Mouse (Mus musculus) CH12.LX (cell line): Measurements from ENCODE around the gene Vstm2l. TPM values are rescaled to one million over a fixed set of nuclear protein-coding genes. Genes with fewer than 3 reads are reported as not detected.

ENCODE experiments used
- DNase-seq: peaks from one replicate; pipeline ENCODE4 v3.0.0-alpha.2; 2013; ENCODE audit errors: extremely low read depth
- H3K27ac ChIP-seq: 2 replicates; pipeline ENCODE4 v1.5.1; 2012; ENCODE audit warnings: low read depth, mild to moderate bottlenecking, control low read depth, moderate library complexity; ENCODE audit not compliant: insufficient read depth
- H3K27me3 ChIP-seq: replicated peaks from 2 replicates; pipeline ENCODE3; 2012; ENCODE audit warnings: inconsistent platforms
- H3K36me3 ChIP-seq, 2 experiments: replicated peaks in 1 of 2; 2 replicates each; pipeline versions ENCODE3 to v1.6.1; 2012; ENCODE audit warnings: inconsistent platforms in 1 of 2, low read length in 1 of 2, mild to moderate bottlenecking in 1 of 2, mixed read lengths in 1 of 2, moderate library complexity in 1 of 2; ENCODE audit not compliant: control insufficient read depth in 1 of 2, insufficient read depth in 1 of 2
- H3K4me1 ChIP-seq, 2 experiments: 2 replicates each; pipeline ENCODE4 v1.6.1; 2012; ENCODE audit warnings: inconsistent platforms in 1 of 2, moderate library complexity in 1 of 2; ENCODE audit not compliant: insufficient read depth in 2 of 2, control insufficient read depth in 1 of 2
- H3K4me2 ChIP-seq: 2 replicates; pipeline ENCODE4 v1.6.1; 2012; ENCODE audit warnings: low read depth, mild to moderate bottlenecking, control low read depth; ENCODE audit not compliant: poor library complexity, insufficient read depth, severe bottlenecking
- H3K4me3 ChIP-seq, 3 experiments: fragments of 150-350 bp in 1 of 3; sonication (generic) in 1 of 3; replicated peaks in 1 of 3; 2 replicates each; pipeline versions ENCODE3 to v1.5.1; 2011 to 2012; ENCODE audit warnings: low read depth in 2 of 3, low read length in 2 of 3, mild to moderate bottlenecking in 2 of 3, moderate library complexity in 2 of 3, control low read depth in 1 of 3, improper control_type of control experiment in 1 of 3, inconsistent platforms in 1 of 3, mixed read lengths in 1 of 3; ENCODE audit not compliant: poor library complexity in 1 of 3
- H3K79me2 ChIP-seq: replicated peaks from 2 replicates; pipeline ENCODE4 v1.6.1; 2012; ENCODE audit warnings: mild to moderate bottlenecking, moderate library complexity; ENCODE audit not compliant: control insufficient read depth, poor library complexity, insufficient read depth, severe bottlenecking; ENCODE audit errors: extremely low read depth
- H3K9ac ChIP-seq: 2 replicates; pipeline ENCODE4 v1.6.1; 2012; ENCODE audit warnings: low read depth, mild to moderate bottlenecking, control low read depth, moderate library complexity; ENCODE audit not compliant: insufficient read depth
- H3K9me3 ChIP-seq: replicated peaks from 2 replicates; pipeline ENCODE3; 2012; ENCODE audit warnings: low read length, inconsistent platforms, mixed read lengths
- BHLHE40 ChIP-seq: IDR thresholded peaks from 2 replicates; pipeline ENCODE4 v1.6.1; 2011; ENCODE audit warnings: mild to moderate bottlenecking, low read depth, low read length, improper control_type of control experiment
- E2F4 ChIP-seq: IDR thresholded peaks from 2 replicates; pipeline ENCODE4 v1.6.1; 2011; ENCODE audit warnings: low read depth, low read length, improper control_type of control experiment; ENCODE audit not compliant: insufficient replicate concordance
- ELF1 ChIP-seq: IDR thresholded peaks from 2 replicates; pipeline ENCODE4 v1.6.1; 2014; ENCODE audit warnings: low read depth, mild to moderate bottlenecking, inconsistent platforms, low read length, improper control_type of control experiment
- ETS1 ChIP-seq: conservative IDR thresholded peaks from 2 replicates; pipeline ENCODE4 v1.6.1; 2012; ENCODE audit warnings: low read depth, mild to moderate bottlenecking, inconsistent platforms, low read length, improper control_type of control experiment, moderate library complexity
- GABPA ChIP-seq: IDR thresholded peaks from 2 replicates; pipeline ENCODE4 v1.6.1; 2012; ENCODE audit warnings: low read depth, low read length, improper control_type of control experiment, inconsistent platforms; ENCODE audit not compliant: insufficient replicate concordance
- HCFC1 ChIP-seq: IDR thresholded peaks from 2 replicates; pipeline ENCODE4 v1.6.1; 2012; ENCODE audit warnings: low read depth, mild to moderate bottlenecking, inconsistent platforms, low read length, improper control_type of control experiment
- IRF4 ChIP-seq: IDR thresholded peaks from 2 replicates; pipeline ENCODE4 v1.6.1; 2014; ENCODE audit warnings: low read depth, mild to moderate bottlenecking, inconsistent platforms, low read length, improper control_type of control experiment
- JUN ChIP-seq: IDR thresholded peaks from 2 replicates; pipeline ENCODE4 v1.6.1; 2011; ENCODE audit warnings: low read depth, mild to moderate bottlenecking, low read length, improper control_type of control experiment, moderate library complexity; ENCODE audit not compliant: insufficient read depth
- MAFK ChIP-seq: IDR thresholded peaks from 2 replicates; pipeline ENCODE4 v1.6.1; 2011; ENCODE audit warnings: low read length, improper control_type of control experiment; ENCODE audit not compliant: insufficient replicate concordance
- MXI1 ChIP-seq: IDR thresholded peaks from 2 replicates; pipeline ENCODE4 v1.6.1; 2011; ENCODE audit warnings: mild to moderate bottlenecking, low read depth, low read length, improper control_type of control experiment
- MYC ChIP-seq: IDR thresholded peaks from 2 replicates; pipeline ENCODE4 v1.6.1; 2011; ENCODE audit warnings: low read depth, mild to moderate bottlenecking, improper control_type of control experiment, low read length
- NRF1 ChIP-seq: IDR thresholded peaks from 2 replicates; pipeline ENCODE4 v1.6.1; 2014; ENCODE audit warnings: low read depth, mild to moderate bottlenecking, inconsistent platforms, low read length, improper control_type of control experiment, moderate library complexity
- PAX5 ChIP-seq: IDR thresholded peaks from 2 replicates; pipeline ENCODE4 v1.6.1; 2012; ENCODE audit warnings: low read length, inconsistent platforms, mixed read lengths
- POLR2AphosphoS2 ChIP-seq: IDR thresholded peaks from 2 replicates; pipeline ENCODE4 v1.6.1; 2011; ENCODE audit warnings: low read depth, low read length, improper control_type of control experiment
- SIN3A ChIP-seq: IDR thresholded peaks from 2 replicates; pipeline ENCODE4 v1.6.1; 2012; ENCODE audit warnings: low read length, improper control_type of control experiment, inconsistent platforms
- SMC3 ChIP-seq: IDR thresholded peaks from 2 replicates; pipeline ENCODE4 v1.6.1; 2011; ENCODE audit warnings: low read depth, low read length, improper control_type of control experiment
- USF1 ChIP-seq: IDR thresholded peaks from 2 replicates; pipeline ENCODE4 v1.6.1; 2014; ENCODE audit warnings: low read depth, mild to moderate bottlenecking, inconsistent platforms, low read length, improper control_type of control experiment
- USF2 ChIP-seq: conservative IDR thresholded peaks from 2 replicates; pipeline ENCODE4 v1.6.1; 2011; ENCODE audit warnings: low read depth, low read length, improper control_type of control experiment
- ZC3H11A ChIP-seq: IDR thresholded peaks from 2 replicates; pipeline ENCODE4 v1.6.1; 2012; ENCODE audit warnings: low read depth, mild to moderate bottlenecking, inconsistent platforms, low read length, improper control_type of control experiment
- ZKSCAN1 ChIP-seq: IDR thresholded peaks from 2 replicates; pipeline ENCODE4 v1.6.1; 2012; ENCODE audit warnings: low read depth, inconsistent platforms, low read length, improper control_type of control experiment, borderline replicate concordance
- ZMIZ1 ChIP-seq: IDR thresholded peaks from 2 replicates; pipeline ENCODE4 v1.6.1; 2012; ENCODE audit warnings: low read depth, mild to moderate bottlenecking, inconsistent platforms, low read length, improper control_type of control experiment
- ZNF384 ChIP-seq: IDR thresholded peaks from 2 replicates; pipeline ENCODE4 v1.6.1; 2012; ENCODE audit warnings: low read depth, low read length, improper control_type of control experiment, inconsistent platforms
- dilution Hi-C: fragments of 300-500 bp; cut with MboI; formaldehyde crosslinking; loops from 2 replicates; pipeline ENCODE4 v1.14.3; 2020; ENCODE audit warnings: low sequenced_read_pairs; ENCODE audit not compliant: extremely low pct_unique_long_range_greater_than_20kb, extremely low pct_ligation_motif_present
- in situ Hi-C: fragments of 300-500 bp; cut with MboI; formaldehyde crosslinking; loops from 3 replicates; pipeline ENCODE4 v1.14.3; 2019; ENCODE audit warnings: low sequenced_read_pairs, low pct_ligation_motif_present, low pct_unique_long_range_greater_than_20kb, mixed read lengths
- polyA plus RNA-seq: library from polyadenylated mRNA; unstranded; fragments of >175 nt; gene quantifications from 2 replicates; pipeline ENCODE4 v1.2.1, GENCODE M21; 2012; ENCODE audit warnings: low read depth; ENCODE audit not compliant: insufficient read length
- total RNA-seq, 2 experiments: library from RNA; depleted of rRNA; stranded (reverse); fragments of 300-350 nt in 1 of 2; fragments of >200 nt in 1 of 2; gene quantifications; 2 replicates each; pipeline ENCODE4 v1.2.3; 2012 to 2014

Gene Vstm2l
- total and polyA plus RNA-seq, 3 experiments, result not detected

DNA sequence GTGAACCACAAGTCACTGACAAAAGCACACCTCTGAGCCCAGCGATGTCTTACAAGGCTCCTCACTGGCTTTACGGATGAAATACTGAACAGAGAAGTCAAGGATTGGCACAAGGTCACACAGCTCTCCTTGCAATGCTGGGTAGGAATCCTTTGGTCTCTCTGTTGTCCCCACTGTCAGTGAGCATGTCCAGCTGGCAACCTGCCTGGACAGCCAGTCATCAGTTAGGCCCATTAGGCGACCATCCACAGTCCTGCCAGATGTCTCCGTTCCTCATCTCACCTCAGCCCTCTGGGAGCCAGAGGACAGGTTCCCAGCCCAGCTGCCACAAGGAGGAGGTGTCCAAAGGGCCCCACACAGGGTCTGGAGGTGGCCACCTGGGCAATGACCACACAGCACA, 17.3 kb upstream of the Vstm2l start:
- H3K36me3 ChIP-seq, result peaks cover 2% of the 10 kb centered on the region in 2 experiments
- no peaks in the 10 kb centered on the region for H3K4me1 ChIP-seq
- no peak for TF ChIP-seq PAX5
- TF ChIP-seq BHLHE40, result no peak
- TF ChIP-seq NRF1, result no peak
- TF ChIP-seq ZC3H11A, result no peak
- no peak for TF ChIP-seq GABPA
- TF ChIP-seq MYC, result no peak
- no peak for TF ChIP-seq ETS1
- H3K79me2 ChIP-seq, result no peaks in the 10 kb centered on the region
- in situ Hi-C loops (no loop called here), dilution Hi-C loops (no loop called here)
- H3K4me3 ChIP-seq, result no peak overlapping the region
- no peak overlapping the region for H3K4me2 ChIP-seq
- H3K27ac ChIP-seq, result no peak overlapping the region
- peaks cover 17% of the 10 kb centered on the region for H3K27me3 ChIP-seq
- no peak overlapping the region for H3K9ac ChIP-seq
- no peaks in the 10 kb centered on the region for H3K9me3 ChIP-seq
- no peak for DNase-seq

- H3K27me3 ChIP-seq, result peaks cover 31% of the 10 kb centered on the region
- dilution Hi-C loops (no loop called here), in situ Hi-C loops (no loop called here)
- H3K27ac ChIP-seq, result no peak overlapping the region
- H3K79me2 ChIP-seq, result no peaks in the 10 kb centered on the region
- DNase-seq, result peak; percentile 82
- no peak overlapping the region for H3K9ac ChIP-seq
- peaks cover 3 to 15% of the 10 kb centered on the region in 2 experiments for H3K4me1 ChIP-seq
- peak; percentile 96 for TF ChIP-seq MXI1
- peak; percentile 98 for TF ChIP-seq SIN3A
- TF ChIP-seq ZMIZ1, result no peak
- no peak overlapping the region for H3K4me2 ChIP-seq
- H3K9me3 ChIP-seq, result peaks cover 4% of the 10 kb centered on the region
- H3K36me3 ChIP-seq, result no peaks in the 10 kb centered on the region
- H3K4me3 ChIP-seq, result no peak overlapping the region
Measured at GRCm38 (mm10) chr2:157913204-157913636, 1.2 kb upstream of the Vstm2l start.

GRCm38 (mm10) chr2:157913705-157914104, 748 bp upstream of the Vstm2l start:
- in situ Hi-C loops (no loop called here), dilution Hi-C loops (no loop called here)
- H3K27ac ChIP-seq, result no peak overlapping the region
- no peaks in the 10 kb centered on the region for H3K36me3 ChIP-seq
- H3K79me2 ChIP-seq, result no peaks in the 10 kb centered on the region
- TF ChIP-seq IRF4 (no peak), MAFK (no peak), USF2 (no peak), MXI1 (no peak), ETS1 (no peak), ZMIZ1 (no peak), USF1 (no peak), ELF1 (no peak), E2F4 (no peak), JUN (no peak), ZNF384 (no peak), HCFC1 (no peak), ZKSCAN1 (no peak), SMC3 (no peak), POLR2AphosphoS2 (no peak), NRF1 (no peak)
- peaks cover 4% of the 10 kb centered on the region for H3K9me3 ChIP-seq
- H3K27me3 ChIP-seq, result peaks cover 35% of the 10 kb centered on the region
- H3K9ac ChIP-seq, result no peak overlapping the region
- no peak overlapping the region for H3K4me2 ChIP-seq
- H3K4me3 ChIP-seq, result no peak overlapping the region
- DNase-seq, result no peak
- H3K4me1 ChIP-seq, result peaks cover under 1 to 10% of the 10 kb centered on the region in 2 experiments
